Mouse (Mus musculus) lung, embryonic 14.5 days (tissue): Measurements from ENCODE around the gene Rsph14. TPM values are rescaled to one million over a fixed set of nuclear protein-coding genes. Genes with fewer than 3 reads are reported as not detected.

Experiments used
- ATAC-seq: fragments of 200-750 bp; cut with Nextera tagmentation; 2 replicates; pipeline ENCODE4 v1.8.0; 2017; ENCODE audit warnings: mild to moderate bottlenecking, moderate TSS enrichment, moderate library complexity; ENCODE audit not compliant: insufficient read depth
- DNase-seq: peaks from one replicate; pipeline ENCODE4 v3.0.0-alpha.2; 2015
- H3K27ac ChIP-seq: fragments of 300-500 bp; sonication (generic); 2 replicates; pipeline ENCODE4 v1.5.1; 2014; ENCODE audit warnings: low read depth, mild to moderate bottlenecking, moderate library complexity
- H3K27me3 ChIP-seq: fragments of 300-500 bp; sonication (generic); 2 replicates; pipeline ENCODE4 v1.6.1; 2014; ENCODE audit warnings: low read length, control low read depth; ENCODE audit not compliant: insufficient read depth
- H3K36me3 ChIP-seq: fragments of 300-500 bp; sonication (generic); 2 replicates; pipeline ENCODE4 v1.6.1; 2014; ENCODE audit warnings: control low read depth; ENCODE audit not compliant: insufficient read depth
- H3K4me1 ChIP-seq: fragments of 300-500 bp; sonication (generic); 2 replicates; pipeline ENCODE4 v1.6.1; 2014; ENCODE audit warnings: antibody characterized with exemption, control low read depth; ENCODE audit not compliant: insufficient read depth
- H3K4me2 ChIP-seq: fragments of 300-500 bp; sonication (generic); 2 replicates; pipeline ENCODE4 v1.6.1; 2014; ENCODE audit warnings: mild to moderate bottlenecking
- H3K4me3 ChIP-seq: fragments of 300-500 bp; sonication (generic); 2 replicates; pipeline ENCODE4 v1.5.1; 2014; ENCODE audit warnings: low read depth, low read length
- H3K9ac ChIP-seq: fragments of 300-500 bp; sonication (generic); 2 replicates; pipeline ENCODE4 v1.6.1; 2014
- H3K9me3 ChIP-seq: fragments of 300-500 bp; sonication (generic); 2 replicates; pipeline ENCODE4 v1.6.1; 2016; ENCODE audit warnings: low read depth, low read length, control low read depth
- CTCF ChIP-seq: IDR thresholded peaks from 2 replicates; pipeline ENCODE4 v1.5.1; 2016; ENCODE audit warnings: antibody characterized with exemption, low read depth
- WGBS: fragments of 180-500 bp; shearing (Covaris S2); extraction: QIAGEN DNeasy Blood & Tissue Kit; methylation state at CpG from one replicate; pipeline ENCODE4 v1.1.7; 2014; 5-methylcytosine and 5-hydroxymethylcytosine counted together
- polyA plus RNA-seq: library from polyadenylated mRNA; unstranded; fragments of >200 nt; fragmentation: Nextera tagmentation; extraction: Ambion mirVana; gene quantifications from 2 replicates; pipeline ENCODE4 v1.2.1, GENCODE M21; 2014

The Rsph14 gene
- polyA plus RNA-seq, 1 experiment from 2014 or later, result not detected

GRCm38 (mm10) chr10:75067446-75067845 is 35.1 kb upstream of the Rsph14 start:
- peaks cover 18% of the 10 kb centered on the region for H3K4me1 ChIP-seq
- ATAC-seq, result no peak
- no peak overlapping the region for H3K9ac ChIP-seq
- no peak for DNase-seq
- H3K27me3 ChIP-seq, result no peaks in the 10 kb centered on the region
- no peak overlapping the region for H3K4me3 ChIP-seq
- no peak overlapping the region; the same call in 1 of the 2 replicates for H3K27ac ChIP-seq
- peaks cover 10% of the 10 kb centered on the region; the same call in 1 of the 2 replicates for H3K36me3 ChIP-seq
- no peak for TF ChIP-seq CTCF
- no peaks in the 10 kb centered on the region for H3K9me3 ChIP-seq
- no peak overlapping the region; the same call in 1 of the 2 replicates for H3K4me2 ChIP-seq

DNA sequence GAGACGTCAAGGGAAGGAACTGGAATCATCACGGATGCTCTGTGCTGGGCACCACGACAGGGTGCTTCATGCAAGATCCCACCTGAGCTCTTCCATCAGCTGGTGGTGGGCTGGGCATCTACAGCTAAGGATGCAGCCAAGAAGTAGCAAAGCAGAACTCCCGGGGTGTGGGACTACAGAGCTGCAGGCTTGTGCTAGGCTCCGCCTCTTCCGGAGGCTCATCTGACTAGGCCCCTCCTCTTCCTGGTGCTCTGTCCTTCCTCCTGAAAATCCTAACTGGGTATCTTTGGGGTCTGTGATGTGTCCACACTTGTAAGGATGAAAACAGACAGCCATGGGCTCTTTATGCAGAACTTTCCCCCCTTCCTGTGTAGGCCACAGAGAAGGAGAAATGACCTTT is 33.3 kb upstream of the Rsph14 start:
- no peak overlapping the region for H3K27ac ChIP-seq
- no peak for TF ChIP-seq CTCF
- 75% methylated on average over 6 of the region's 6 CpGs for WGBS
- no peak overlapping the region for H3K4me2 ChIP-seq
- peaks cover 2% of the 10 kb centered on the region; the same call in 1 of the 2 replicates for H3K36me3 ChIP-seq
- no peak overlapping the region for H3K4me3 ChIP-seq
- DNase-seq, result no peak
- no peak overlapping the region for H3K9ac ChIP-seq
- H3K9me3 ChIP-seq, result no peaks in the 10 kb centered on the region
- peaks cover 21% of the 10 kb centered on the region for H3K4me1 ChIP-seq
- H3K27me3 ChIP-seq, result no peaks in the 10 kb centered on the region
- ATAC-seq, result no peak

- peak overlapping the region; percentile 94 for H3K4me2 ChIP-seq
- H3K4me1 ChIP-seq, result peaks cover 20% of the 10 kb centered on the region
- H3K9me3 ChIP-seq, result no peaks in the 10 kb centered on the region
- TF ChIP-seq CTCF, result no peak
- H3K9ac ChIP-seq, result no peak overlapping the region
- no peak for ATAC-seq
- H3K27me3 ChIP-seq, result no peaks in the 10 kb centered on the region
- WGBS, result 34% methylated on average over 12 of the region's 12 CpGs
- DNase-seq, result no peak
- H3K36me3 ChIP-seq, result peaks cover 2% of the 10 kb centered on the region; the same call in 1 of the 2 replicates
- peak overlapping the region; percentile 85 for H3K4me3 ChIP-seq
- no peak overlapping the region for H3K27ac ChIP-seq
Observed at GRCm38 (mm10) chr10:75063301-75063965, 31.0 kb upstream of the Rsph14 start.

- DNase-seq, result no peak
- H3K4me1 ChIP-seq, result peaks cover 20% of the 10 kb centered on the region
- 27% methylated on average over 6 of the region's 6 CpGs for WGBS
- no peaks in the 10 kb centered on the region for H3K9me3 ChIP-seq
- no peaks in the 10 kb centered on the region for H3K27me3 ChIP-seq
- no peak for TF ChIP-seq CTCF
- H3K4me2 ChIP-seq, result peak overlapping the region; percentile 94
- peaks cover 2% of the 10 kb centered on the region; the same call in 1 of the 2 replicates for H3K36me3 ChIP-seq
- no peak overlapping the region for H3K27ac ChIP-seq
- peak; percentile 5; the same call in 1 of the 2 replicates for ATAC-seq
- H3K9ac ChIP-seq, result no peak overlapping the region
- peak overlapping the region; percentile 85 for H3K4me3 ChIP-seq
Observed at GRCm38 (mm10) chr10:75062621-75063020, 30.2 kb upstream of the Rsph14 start.

DNA sequence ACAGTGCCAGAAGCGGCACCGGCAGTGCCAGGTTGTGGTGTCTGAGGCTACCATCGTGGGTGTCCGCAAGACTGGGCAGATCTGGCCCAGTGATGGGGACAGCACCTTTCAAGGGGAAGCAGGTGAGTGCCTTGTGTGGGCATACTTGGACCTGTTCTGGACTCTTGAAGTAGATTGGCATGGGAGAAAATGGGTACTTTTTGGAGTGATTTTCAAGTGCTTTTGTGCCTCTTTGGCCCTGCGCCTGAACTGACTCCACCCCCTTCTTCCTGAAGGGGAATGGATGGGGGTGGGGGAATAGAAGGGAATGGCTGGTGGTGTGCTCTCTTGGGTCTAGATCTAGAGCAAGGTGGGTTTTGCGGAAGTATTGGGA is 29.8 kb upstream of the Rsph14 start:
- TF ChIP-seq CTCF, result no peak

DNA sequence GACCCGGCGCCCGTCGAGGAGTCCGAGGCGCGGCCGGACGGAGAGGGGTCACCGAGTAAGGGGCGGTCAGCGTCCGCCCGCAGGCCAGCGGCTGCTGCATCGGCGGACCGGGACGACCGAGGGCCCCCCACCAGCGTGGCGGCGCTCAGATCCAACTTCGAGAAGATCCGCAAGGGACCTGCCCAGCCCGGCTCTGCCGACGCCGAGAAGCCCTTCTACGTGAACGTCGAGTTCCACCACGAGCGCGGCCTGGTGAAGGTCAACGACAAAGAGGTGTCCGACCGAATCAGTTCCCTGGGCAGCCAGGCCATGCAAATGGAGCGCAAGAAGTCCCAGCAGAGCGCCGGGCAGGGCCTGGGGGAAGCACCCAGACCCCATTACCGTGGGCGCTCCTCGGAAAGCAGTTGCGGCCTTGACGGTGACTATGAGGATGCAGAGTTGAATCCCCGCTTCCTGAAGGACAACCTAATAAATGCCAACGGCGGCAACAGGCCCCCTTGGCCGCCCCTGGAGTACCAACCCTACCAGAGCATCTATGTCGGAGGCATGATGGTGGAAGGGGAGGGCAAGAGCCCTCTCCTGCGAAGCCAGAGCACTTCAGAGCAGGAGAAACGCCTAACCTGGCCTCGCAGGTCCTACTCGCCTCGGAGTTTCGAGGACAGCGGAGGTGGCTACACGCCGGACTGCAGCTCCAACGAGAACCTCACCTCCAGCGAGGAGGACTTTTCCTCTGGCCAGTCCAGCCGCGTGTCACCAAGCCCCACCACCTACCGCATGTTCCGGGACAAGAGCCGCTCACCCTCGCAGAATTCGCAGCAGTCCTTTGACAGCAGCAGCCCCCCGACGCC is 29.2 kb upstream of the Rsph14 start:
- 2% methylated on average over 71 of the region's 71 CpGs for WGBS
- H3K4me1 ChIP-seq, result peaks cover 20% of the 10 kb centered on the region
- peak overlapping the region; percentile 30; the same call in 1 of the 2 replicates for H3K27ac ChIP-seq

More for the DNA sequence above, 29.8 kb upstream of the Rsph14 start:
- Histone ChIP-seq H3K27me3 (no peaks in the 10 kb centered on the region), H3K9ac (peak overlapping the region; percentile 76), H3K9me3 (no peaks in the 10 kb centered on the region), H3K27ac (peak overlapping the region; percentile 30; the same call in 1 of the 2 replicates), H3K4me3 (peak overlapping the region; percentile 85), H3K4me1 (peaks cover 20% of the 10 kb centered on the region), H3K36me3 (peaks cover 2% of the 10 kb centered on the region; the same call in 1 of the 2 replicates), H3K4me2 (peak overlapping the region; percentile 94)
- ATAC-seq (peak; percentile 12; the same call in 1 of the 2 replicates), DNase-seq (peak; percentile 71)
- 8% methylated on average over 6 of the region's 6 CpGs for WGBS

DNA sequence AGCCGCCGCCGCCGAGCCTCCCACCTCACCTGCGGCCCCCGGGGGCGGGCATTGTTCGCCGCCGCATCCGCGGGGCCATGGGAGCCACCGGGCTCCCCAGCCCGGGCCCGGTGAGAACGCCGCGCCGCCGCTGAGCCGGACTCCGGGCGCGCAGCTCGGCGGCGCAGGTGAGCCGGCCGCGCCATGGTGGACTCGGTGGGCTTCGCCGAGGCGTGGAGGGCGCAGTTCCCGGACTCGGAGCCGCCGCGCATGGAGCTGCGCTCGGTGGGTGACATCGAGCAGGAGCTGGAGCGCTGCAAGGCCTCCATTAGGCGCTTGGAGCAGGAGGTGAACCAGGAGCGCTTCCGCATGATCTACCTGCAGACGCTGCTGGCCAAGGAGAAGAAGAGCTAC is 28.5 kb upstream of the Rsph14 start:
- Histone ChIP-seq H3K4me1 (peaks cover 20% of the 10 kb centered on the region), H3K4me2 (peak overlapping the region; percentile 94), H3K9me3 (no peaks in the 10 kb centered on the region), H3K4me3 (peak overlapping the region; percentile 85), H3K36me3 (no peaks in the 10 kb centered on the region), H3K27ac (peak overlapping the region; percentile 42; the same call in 1 of the 2 replicates), H3K9ac (peak overlapping the region; percentile 76), H3K27me3 (no peaks in the 10 kb centered on the region)
- under 1% methylated on average over 48 of the region's 48 CpGs for WGBS
- no peak for TF ChIP-seq CTCF
- DNase-seq (peak; percentile 37), ATAC-seq (peak; percentile 4)

More for the DNA sequence above, 29.2 kb upstream of the Rsph14 start:
- peak overlapping the region; percentile 94 for H3K4me2 ChIP-seq
- H3K27me3 ChIP-seq, result no peaks in the 10 kb centered on the region
- no peaks in the 10 kb centered on the region for H3K9me3 ChIP-seq
- peak; percentile 45 for DNase-seq
- no peak for ATAC-seq
- H3K4me3 ChIP-seq, result peak overlapping the region; percentile 85
- TF ChIP-seq CTCF, result no peak
- peaks cover under 1% of the 10 kb centered on the region; the same call in 1 of the 2 replicates for H3K36me3 ChIP-seq
- peak overlapping the region; percentile 76 for H3K9ac ChIP-seq
